Mouse (Mus musculus) liver, postnatal 0 days (tissue): ENCODE measurements around the gene Cwc22.

Experiments
- CTCF ChIP-seq: sonication (generic); IDR thresholded peaks from 2 replicates; pipeline ENCODE4 v1.5.1; 2016; ENCODE audit warnings: antibody characterized with exemption, low read depth
- EP300 ChIP-seq: IDR thresholded peaks from 2 replicates; pipeline ENCODE4 v1.6.1; 2016; ENCODE audit warnings: antibody characterized with exemption, low read depth, mild to moderate bottlenecking

DNA sequence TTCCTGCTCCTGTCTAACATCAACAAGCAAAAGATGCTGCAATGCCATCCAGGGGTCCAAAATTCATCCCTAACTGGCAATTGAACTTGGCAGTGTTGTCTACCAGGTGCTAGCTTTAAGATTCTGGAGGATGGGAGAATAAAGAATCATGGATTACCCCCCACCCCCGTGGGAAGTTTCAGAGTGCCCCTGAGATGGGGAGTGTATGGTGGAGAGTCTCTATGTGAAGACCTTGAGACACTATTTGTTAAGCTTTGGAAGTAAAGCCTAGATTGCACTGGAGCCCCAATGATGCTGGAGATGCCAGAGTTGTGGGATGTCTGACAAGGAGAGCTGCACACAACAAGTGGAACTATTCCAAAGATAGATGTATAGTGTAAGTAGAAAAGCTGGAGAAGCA, 3.9 kb upstream of the Cwc22 start:
- no peak for TF ChIP-seq EP300
- no peak for TF ChIP-seq CTCF
